Mouse (Mus musculus): ENCODE measurements around the gene Fbxl13. TPM values are rescaled to one million over a fixed set of nuclear protein-coding genes. Genes with fewer than 3 reads are reported as not detected.

Fbxl13 gene
- total and polyA plus RNA-seq, 3 experiments: 0.13 to 0.23 TPM; not detected in 1

DNA sequence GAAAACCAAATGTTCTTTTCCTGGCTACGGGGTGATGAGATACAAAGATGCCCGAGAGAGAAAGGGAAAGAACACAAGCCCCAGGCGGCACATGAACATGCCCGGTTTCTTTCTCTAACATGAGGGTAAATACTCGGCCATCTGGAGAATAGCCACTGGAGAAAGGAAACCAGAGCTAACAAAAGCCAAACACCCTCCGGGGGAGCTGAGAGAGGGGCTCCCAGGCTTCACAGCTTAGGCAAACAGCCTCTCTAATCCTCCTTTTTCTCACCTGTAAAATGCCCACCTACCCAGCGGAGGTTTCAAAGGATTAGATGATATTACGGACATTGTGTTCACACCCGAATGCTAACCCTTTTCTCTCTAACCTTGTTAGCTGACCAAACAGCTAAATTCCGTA is 39.6 kb upstream of the Fbxl13 start:
- DNase-seq (ENCODE audit: low read depth, low spot score): no peak
- TF ChIP-seq JUND (IDR thresholded peaks at IDR 0.05; ENCODE audit: low read depth, low read length) (no peak), EP300 (IDR thresholded peaks at IDR 0.05; ENCODE audit: low read depth in 1 of 2, low read length in 2 of 2) (no peak), USF2 (IDR thresholded peaks at IDR 0.05; ENCODE audit: borderline replicate concordance in 1 of 2, insufficient read depth in 1 of 2, low read depth in 1 of 2, low read length in 2 of 2) (no peak), POLR2AphosphoS5 (IDR thresholded peaks at IDR 0.05; ENCODE audit: borderline replicate concordance, low read depth, low read length) (no peak), SMC3 (IDR thresholded peaks at IDR 0.05; ENCODE audit: low read depth, low read length) (no peak), KAT2A (conservative IDR thresholded peaks at IDR 0.05; ENCODE audit: low read depth, low read length) (no peak)
- H3K4me1 ChIP-seq (ENCODE audit: control insufficient read depth in 1 of 2, insufficient read depth in 2 of 2, low read length in 2 of 2): peaks cover 4 to 7% of the 10 kb centered on the region in 2 experiments; a peak in 2 of 4 replicates
- H3K27ac ChIP-seq (ENCODE audit: control insufficient read depth, low read depth, low read length): no peak overlapping the region
- H3K9me3 ChIP-seq (replicated peaks; ENCODE audit: insufficient read depth, low read length): no peaks in the 10 kb centered on the region
- peaks cover 0 to 11% of the 10 kb centered on the region in 2 experiments; a peak in 2 of 4 replicates for H3K36me3 ChIP-seq (ENCODE audit: control insufficient read depth in 1 of 2, insufficient read depth in 2 of 2, low read length in 2 of 2)
- no peak overlapping the region for H3K4me3 ChIP-seq (ENCODE audit: control insufficient read depth in 1 of 2, insufficient read depth in 1 of 2, low read depth in 2 of 2, low read length in 2 of 2)
- no peaks in the 10 kb centered on the region for H3K79me2 ChIP-seq (ENCODE audit: control insufficient read depth, insufficient read depth, low read length, poor library complexity)
- H3K27me3 ChIP-seq (ENCODE audit: control insufficient read depth in 1 of 2, insufficient read depth in 2 of 2, low read length in 2 of 2): no peaks in the 10 kb centered on the region
- no peak overlapping the region for H3K9ac ChIP-seq (ENCODE audit: control insufficient read depth, low read depth, low read length, poor library complexity, severe bottlenecking)

DNA sequence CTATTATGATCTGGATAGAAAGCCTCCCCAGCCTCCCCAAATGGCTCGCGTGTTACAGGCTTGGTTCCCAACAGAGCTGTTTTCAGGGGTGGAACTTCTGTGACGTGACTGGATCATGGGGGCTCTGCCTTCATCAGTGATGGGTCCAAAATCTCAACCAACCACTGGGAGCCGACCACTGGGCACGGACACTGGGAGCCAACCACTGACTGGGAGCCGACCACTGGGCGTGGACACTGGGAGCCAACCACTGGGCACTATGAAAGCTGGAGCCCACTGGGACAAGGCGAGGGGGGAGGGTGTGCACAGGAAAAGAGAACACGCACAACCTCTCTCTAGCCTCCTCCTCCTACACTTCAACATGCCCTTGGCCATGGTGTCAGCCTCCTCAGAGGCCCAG is 38.4 kb upstream of the Fbxl13 start:
- no peaks in the 10 kb centered on the region for H3K9me3 ChIP-seq (replicated peaks; ENCODE audit: insufficient read depth, low read length)
- no peaks in the 10 kb centered on the region for H3K79me2 ChIP-seq (ENCODE audit: control insufficient read depth, insufficient read depth, low read length, poor library complexity)
- H3K36me3 ChIP-seq (ENCODE audit: control insufficient read depth in 1 of 2, insufficient read depth in 2 of 2, low read length in 2 of 2): peaks cover 0 to 11% of the 10 kb centered on the region in 2 experiments; a peak in 2 of 4 replicates
- no peak for DNase-seq (ENCODE audit: low read depth, low spot score)
- no peak overlapping the region for H3K4me3 ChIP-seq (ENCODE audit: control insufficient read depth in 1 of 2, insufficient read depth in 1 of 2, low read depth in 2 of 2, low read length in 2 of 2)
- H3K27me3 ChIP-seq (ENCODE audit: control insufficient read depth in 1 of 2, insufficient read depth in 2 of 2, low read length in 2 of 2): no peaks in the 10 kb centered on the region
- no peak overlapping the region for H3K27ac ChIP-seq (ENCODE audit: control insufficient read depth, low read depth, low read length)
- peaks cover 4 to 7% of the 10 kb centered on the region in 2 experiments; a peak in 2 of 4 replicates for H3K4me1 ChIP-seq (ENCODE audit: control insufficient read depth in 1 of 2, insufficient read depth in 2 of 2, low read length in 2 of 2)
- no peak for TF ChIP-seq TCF12 (IDR thresholded peaks at IDR 0.05; ENCODE audit: low read depth, low read length)
- no peak overlapping the region for H3K9ac ChIP-seq (ENCODE audit: control insufficient read depth, low read depth, low read length, poor library complexity, severe bottlenecking)

DNA sequence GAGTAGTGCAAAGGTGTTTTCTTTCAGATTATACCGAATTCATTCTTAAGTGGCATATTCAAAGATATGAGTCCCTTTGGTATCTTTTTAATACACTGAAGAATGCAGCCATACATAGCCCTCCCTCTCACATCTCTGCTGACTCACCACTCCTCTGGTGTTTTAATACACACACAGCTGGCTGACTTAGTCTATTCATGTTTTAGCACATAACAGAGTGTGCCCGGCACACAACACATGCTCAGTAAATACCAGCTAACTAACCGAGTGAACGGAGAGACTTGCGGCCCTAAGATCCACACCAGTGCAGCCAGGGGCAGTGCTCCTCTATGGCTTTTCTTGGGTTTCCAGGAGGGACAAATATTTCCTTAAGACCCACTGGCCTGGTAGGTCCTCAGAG is 35.5 kb upstream of the Fbxl13 start:
- DNase-seq (ENCODE audit: low read depth, low spot score): no peak
- H3K4me1 ChIP-seq (ENCODE audit: control insufficient read depth in 1 of 2, insufficient read depth in 2 of 2, low read length in 2 of 2): no peaks in the 10 kb centered on the region
- H3K9me3 ChIP-seq (replicated peaks; ENCODE audit: insufficient read depth, low read length): no peaks in the 10 kb centered on the region
- H3K27ac ChIP-seq (ENCODE audit: control insufficient read depth, low read depth, low read length): no peak overlapping the region
- H3K36me3 ChIP-seq (ENCODE audit: control insufficient read depth in 1 of 2, insufficient read depth in 2 of 2, low read length in 2 of 2): no peaks in the 10 kb centered on the region
- no peaks in the 10 kb centered on the region for H3K27me3 ChIP-seq (ENCODE audit: control insufficient read depth in 1 of 2, insufficient read depth in 2 of 2, low read length in 2 of 2)
- H3K4me3 ChIP-seq (ENCODE audit: control insufficient read depth in 1 of 2, insufficient read depth in 1 of 2, low read depth in 2 of 2, low read length in 2 of 2): no peak overlapping the region
- TF ChIP-seq GABPA (IDR thresholded peaks at IDR 0.05; ENCODE audit: low read depth, low read length): no peak
- no peak for TF ChIP-seq POLR2AphosphoS5 (IDR thresholded peaks at IDR 0.05; ENCODE audit: borderline replicate concordance, low read depth, low read length)
- no peak for TF ChIP-seq ZNF384 (IDR thresholded peaks at IDR 0.05; ENCODE audit: low read depth, low read length)
- TF ChIP-seq E2F4 (IDR thresholded peaks at IDR 0.05; ENCODE audit: borderline replicate concordance, low read depth, low read length): no peak
- TF ChIP-seq EP300 (IDR thresholded peaks at IDR 0.05; ENCODE audit: low read depth in 1 of 2, low read length in 2 of 2): no peak
- TF ChIP-seq SMC3 (IDR thresholded peaks at IDR 0.05; ENCODE audit: low read depth, low read length): no peak
- TF ChIP-seq TCF12 (IDR thresholded peaks at IDR 0.05; ENCODE audit: low read depth, low read length): no peak
- TF ChIP-seq BHLHE40 (IDR thresholded peaks at IDR 0.05; ENCODE audit: borderline replicate concordance, low read depth, low read length): no peak
- no peak for TF ChIP-seq NRF1 (IDR thresholded peaks at IDR 0.05; ENCODE audit: insufficient read depth, low read depth, low read length, poor library complexity, severe bottlenecking)
- TF ChIP-seq ELF1 (IDR thresholded peaks at IDR 0.05; ENCODE audit: low read depth, low read length): no peak
- TF ChIP-seq TAL1 (IDR thresholded peaks at IDR 0.05; ENCODE audit: low read length): no peak
- TF ChIP-seq USF1 (IDR thresholded peaks at IDR 0.05; ENCODE audit: low read depth, low read length): no peak
- TF ChIP-seq UBTF (IDR thresholded peaks at IDR 0.05; ENCODE audit: borderline replicate concordance, insufficient read depth, low read depth, low read length): no peak
- TF ChIP-seq CTCF (IDR thresholded peaks at IDR 0.05 in 2 of 3, conservative IDR thresholded peaks at IDR 0.05 in 1 of 3; ENCODE audit: control insufficient read depth in 1 of 3, insufficient read depth in 1 of 3, low read depth in 2 of 3, low read length in 3 of 3, poor library complexity in 1 of 3, severe bottlenecking in 1 of 3): no peak
- H3K79me2 ChIP-seq (ENCODE audit: control insufficient read depth, insufficient read depth, low read length, poor library complexity): no peaks in the 10 kb centered on the region
- H3K9ac ChIP-seq (ENCODE audit: control insufficient read depth, low read depth, low read length, poor library complexity, severe bottlenecking): no peak overlapping the region
